Comparison of ENCODE assay signal across 19 mouse cellular contexts in the genomic region with DNA sequence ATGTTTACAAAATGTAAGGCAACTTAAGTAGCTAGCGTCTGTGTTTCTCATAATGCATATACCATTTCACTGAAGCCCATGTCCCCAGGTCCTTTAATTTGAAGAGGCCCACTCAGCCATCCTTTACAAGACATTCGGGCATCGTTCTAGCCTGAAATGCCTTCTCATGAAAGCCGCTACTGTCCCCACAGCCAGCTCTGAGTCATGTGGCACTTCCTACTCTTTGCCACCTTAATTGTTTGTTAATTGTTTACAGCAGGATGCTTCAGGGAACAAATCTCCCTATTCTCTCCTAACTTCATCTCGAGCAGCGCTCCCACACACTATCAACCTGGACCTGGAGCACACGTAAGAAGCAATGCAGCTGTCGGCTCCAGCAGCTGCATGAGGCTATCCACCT. TPM values are rescaled to one million over a fixed set of nuclear protein-coding genes. Genes with fewer than 3 reads are reported as not detected.
DNase-seq lines count a peak whose midpoint lies in the region; ATAC-seq and TF ChIP-seq lines count a peak whose summit lies in the region.
"Had no signal": no experiment of that assay in that cellular context is flagged by ENCODE, and none has a peak within 500 bp of the region (broad histone marks: within the 10 kb centered on the region; RNA-seq: fewer than 3 reads in every experiment).

No protein-coding gene starts in this region.

- H3K4me2 ChIP-seq in neural tube, embryonic 15.5 days, result no peak overlapping the region
- H3K4me2 ChIP-seq: heart, embryonic 12.5 days; hindbrain, embryonic 15.5 days had no signal

- no peaks in the 10 kb centered on the region for H3K27me3 ChIP-seq in neural tube, embryonic 15.5 days (replicated peaks)
- H3K27me3 ChIP-seq: heart, embryonic 12.5 days; hindbrain, embryonic 15.5 days had no signal

- no peaks in the 10 kb centered on the region for H3K9me3 ChIP-seq in neural tube, embryonic 15.5 days (replicated peaks)
- H3K9me3 ChIP-seq: embryonic facial prominence, embryonic 10.5 days; G1E; heart, embryonic 12.5 days; hindbrain, embryonic 15.5 days had no signal

- WGBS in neural tube, embryonic 15.5 days, result 40% methylated on average over 8 of the region's 8 CpGs

- no peak for DNase-seq in frontal cortex, postnatal 10 days (ENCODE audit: low spot score in 2 of 2)
- DNase-seq in layer of hippocampus, adult 2 months (ENCODE audit: low spot score in 2 of 2), result no peak
- no peak for DNase-seq in layer of hippocampus, adult 8-10 months (ENCODE audit: low spot score in 2 of 2)
- peak; percentile 75 for DNase-seq in Muller cell, postnatal 12 days (ENCODE audit: inconsistent ontology term)
- DNase-seq in thymus, postnatal 10 days (ENCODE audit: low spot score in 2 of 2), result no peak
- DNase-seq: adrenal gland, postnatal 10 days; B cell, adult 2 months; cerebellum, adult 11-12 months; cerebellum, adult 9-10 months; cerebellum, postnatal 36 days; gastrocnemius, postnatal 14 days had no signal

- H3K4me1 ChIP-seq in neural tube, embryonic 15.5 days, result peaks cover 30% of the 10 kb centered on the region

- TF ChIP-seq CTCF in layer of hippocampus, adult 2 months (conservative IDR thresholded peaks at IDR 0.05), result no peak

- no peak overlapping the region for H3K4me3 ChIP-seq in layer of hippocampus, adult 2 months
- H3K4me3 ChIP-seq in neural tube, embryonic 15.5 days (replicated peaks), result no peak overlapping the region
- H3K4me3 ChIP-seq: embryonic facial prominence, embryonic 10.5 days; heart, embryonic 12.5 days; hindbrain, embryonic 15.5 days had no signal

- H3K9ac ChIP-seq in neural tube, embryonic 15.5 days (replicated peaks), result no peak overlapping the region
- H3K9ac ChIP-seq: heart, embryonic 12.5 days; hindbrain, embryonic 15.5 days had no signal

- no peaks in the 10 kb centered on the region for H3K36me3 ChIP-seq in neural tube, embryonic 15.5 days
- H3K36me3 ChIP-seq: embryonic facial prominence, embryonic 10.5 days; hindbrain, embryonic 15.5 days had no signal

- H3K27ac ChIP-seq in layer of hippocampus, adult 2 months, result peak overlapping the region; percentile 59; the same call in 1 of the 2 replicates
- no peak overlapping the region for H3K27ac ChIP-seq in neural tube, embryonic 15.5 days (replicated peaks)
- H3K27ac ChIP-seq: embryonic facial prominence, embryonic 10.5 days; hindbrain, embryonic 15.5 days had no signal

- peak; percentile 46; the same call in 1 of the 2 replicates for ATAC-seq in frontal cortex, adult (ENCODE audit: low TSS enrichment)
- ATAC-seq in neural tube, embryonic 15.5 days (ENCODE audit: low FRiP score), result 0 out of 2 replicates have a peak, but pooled peaks have one; percentile 20
- ATAC-seq: CD4-positive, CD25-positive, alpha-beta regulatory T cell, adult 4 months; forebrain, embryonic 14.5 days had no signal

RNA-seq across cellular contexts. Expression of gene Fryl, which starts 8.2 kb away (rescaled TPM):
- 10 to 100 TPM; 66.0 to 81.4 TPM for total RNA-seq in layer of hippocampus, adult 2 months (2021)
- total RNA-seq in layer of hippocampus, adult 8-10 months (2022), result 10 to 100 TPM; 72.2 to 96.1 (median 73.9) TPM
- 37.0 and 37.8 TPM in 2 replicates for polyA plus RNA-seq in neural tube, embryonic 15.5 days (2015; fragmentation: Nextera tagmentation; extraction: Ambion mirVana)

RNA-seq across cellular contexts. Expression of gene Ociad1, which starts 44.4 kb away (rescaled TPM):
- total RNA-seq in layer of hippocampus, adult 2 months (2021), result 100 to 1,000 TPM; 463 to 472 TPM
- 100 to 1,000 TPM; 428 to 516 (median 473) TPM for total RNA-seq in layer of hippocampus, adult 8-10 months (2022)
- 376 and 411 TPM in 2 replicates for polyA plus RNA-seq in neural tube, embryonic 15.5 days (2015; fragmentation: Nextera tagmentation; extraction: Ambion mirVana)
